Mouse (Mus musculus) Patski (cell line): Measurements from ENCODE around the gene Acin1. TPM values are rescaled to one million over a fixed set of nuclear protein-coding genes. Genes with fewer than 3 reads are reported as not detected.
"Not testable (repeated sequence)": the region's sequence is repeated elsewhere in the genome, so short reads cannot be mapped to it uniquely, and the experiment has no call there.

ENCODE experiments used
- ATAC-seq: fragments of 100-300 bp; one replicate; pipeline ENCODE4 v1.8.0; 2021
- CTCF ChIA-PET: fragments of 350-600 bp; sonication (Branson Sonifier 250); formaldehyde crosslinking; loops from one replicate; lab custom pipeline; 2022; ENCODE audit warnings: inconsistent platforms; lab: Charles Lee
- POLR2A ChIA-PET: fragments of 350-600 bp; sonication (Branson Sonifier 250); formaldehyde crosslinking; loops from one replicate; lab custom pipeline; 2022; ENCODE audit warnings: antibody characterized with exemption, inconsistent platforms; lab: Charles Lee
- DNase-seq: peaks from one replicate; pipeline ENCODE4 v3.0.0-alpha.2; 2011; ENCODE audit warnings: low read depth, low spot score
- H3K27me3 ChIP-seq: fragments of 371-371 bp; one replicate; pipeline ENCODE4 v1.5.1; 2021
- CTCF ChIP-seq: fragments of 100-300 bp; IDR thresholded peaks from one replicate; pipeline ENCODE4 v1.5.1; 2021
- in situ Hi-C: fragments of 300-500 bp; cut with MboI; formaldehyde crosslinking; loops from 3 replicates; pipeline ENCODE4 v1.11.1; 2018; ENCODE audit warnings: low pct_unique_long_range_greater_than_20kb, mixed read lengths
- polyA plus RNA-seq: library from polyadenylated mRNA; unstranded; gene quantifications from one replicate; pipeline ENCODE4 v1.2.3, GENCODE M21; 2021

The Acin1 gene
- polyA plus RNA-seq, 1 experiment from 2014 or later = 215 TPM

- ChIA-PET POLR2A (interaction anchor here (1.0 to 1.8 kb wide), 3 partner anchors 14 to 47 kb away, joined by 3 to 4 read pairs (median 4); no protein-coding TSS in a partner anchor), CTCF (interaction anchor here (1.0 to 4.6 kb wide), 4 partner anchors 8 to 89 kb away, joined by 3 to 18 read pairs (median 4); no protein-coding TSS in a partner anchor)
- ATAC-seq = peak; percentile 76
- in situ Hi-C loops = no loop called here
- no peak for DNase-seq
- H3K27me3 ChIP-seq = no peaks in the 10 kb centered on the region
- TF ChIP-seq CTCF = no peak
These were observed 68.8 kb downstream of the Acin1 start, which contains the start of gene Psmb5 for GRCm38 (mm10) chr14:54617897-54618365. Gene Psmb5 (minus strand): TSS chr14:54618022.

GRCm38 (mm10) chr14:54617152-54617896 lies 69.4 kb downstream of the Acin1 start:
- no peaks in the 10 kb centered on the region for H3K27me3 ChIP-seq
- no peak for DNase-seq
- ChIA-PET CTCF (interaction anchor here (0.8 to 4.6 kb wide), 5 partner anchors 9 to 89 kb away, joined by 3 to 18 read pairs (median 3); partner anchors contain the start of gene Haus4), POLR2A (interaction anchor here (1.1 to 1.8 kb wide), 2 partner anchors 13 to 41 kb away, joined by 4 read pairs; no protein-coding TSS in a partner anchor)
- no peak for TF ChIP-seq CTCF
- ATAC-seq = no peak
- in situ Hi-C loops = no loop called here

GRCm38 (mm10) chr14:54616226-54616825 lies 70.4 kb downstream of the Acin1 start:
- DNase-seq = no peak
- no peak for TF ChIP-seq CTCF
- CTCF ChIA-PET = interaction anchor here (0.6 to 1.3 kb wide), 4 partner anchors 23 to 88 kb away, joined by 3 read pairs; partner anchors contain the start of gene Haus4
- ATAC-seq = no peak
- in situ Hi-C loops = no loop called here
- POLR2A ChIA-PET = interaction anchor here (1.1 kb wide), 1 partner anchor 12 kb away, joined by 4 read pairs; no protein-coding TSS in a partner anchor
- H3K27me3 ChIP-seq = no peaks in the 10 kb centered on the region

GRCm38 (mm10) chr14:54614130-54614529 lies 72.6 kb downstream of the Acin1 start:
- ATAC-seq, H3K27me3 ChIP-seq, DNase-seq, in situ Hi-C loops, POLR2A ChIA-PET, CTCF ChIA-PET: not testable (repeated sequence)

- ChIA-PET CTCF (interaction anchor here (0.9 to 1.5 kb wide), 4 partner anchors 16 to 82 kb away, joined by 3 to 5 read pairs (median 4); partner anchors contain the start of gene Cdh24), POLR2A (no interaction called here)
- H3K27me3 ChIP-seq = no peaks in the 10 kb centered on the region
- ATAC-seq (no peak), DNase-seq (no peak)
- in situ Hi-C loops = no loop called here
- TF ChIP-seq CTCF = no peak
These were observed 76.1 kb downstream of the Acin1 start for GRCm38 (mm10) chr14:54610648-54611047.

GRCm38 (mm10) chr14:54609962-54610361 lies 76.8 kb downstream of the Acin1 start:
- ATAC-seq (no peak), DNase-seq (no peak)
- peak; percentile 81 for TF ChIP-seq CTCF
- ChIA-PET CTCF (interaction anchor here (0.9 to 1.5 kb wide), 5 partner anchors 15 to 41 kb away, joined by 3 to 5 read pairs (median 4); no protein-coding TSS in a partner anchor), POLR2A (no interaction called here)
- H3K27me3 ChIP-seq = no peaks in the 10 kb centered on the region
- in situ Hi-C loops = no loop called here

GRCm38 (mm10) chr14:54609245-54609644 lies 77.5 kb downstream of the Acin1 start:
- TF ChIP-seq CTCF = no peak
- ChIA-PET POLR2A (interaction anchor here (0.6 kb wide), 1 partner anchor 69 kb away, joined by 4 read pairs; no protein-coding TSS in a partner anchor), CTCF (interaction anchor here (0.9 to 1.3 kb wide), 5 partner anchors 15 to 40 kb away, joined by 3 to 5 read pairs (median 3); no protein-coding TSS in a partner anchor)
- in situ Hi-C loops = no loop called here
- no peak for DNase-seq
- H3K27me3 ChIP-seq = no peaks in the 10 kb centered on the region
- ATAC-seq = no peak

- CTCF ChIA-PET = interaction anchor here (1.6 kb wide), 1 partner anchor 79 kb away, joined by 4 read pairs; no protein-coding TSS in a partner anchor
- ATAC-seq = no peak
- no peaks in the 10 kb centered on the region for H3K27me3 ChIP-seq
- DNase-seq = no peak
- in situ Hi-C loops = no loop called here
- POLR2A ChIA-PET = no interaction called here
- TF ChIP-seq CTCF = no peak
These were observed 79.5 kb downstream of the Acin1 start for GRCm38 (mm10) chr14:54607226-54607625.

GRCm38 (mm10) chr14:54605752-54606321 lies 80.9 kb downstream of the Acin1 start, which contains the start of gene 4931414P19Rik:
Gene 4931414P19Rik (minus strand): TSS chr14:54605993.
- in situ Hi-C loops = no loop called here
- ChIA-PET CTCF (interaction anchor here (0.8 to 1.2 kb wide), 2 partner anchors 13 to 36 kb away, joined by 3 read pairs; no protein-coding TSS in a partner anchor), POLR2A (no interaction called here)
- ATAC-seq (no peak), DNase-seq (no peak)
- no peaks in the 10 kb centered on the region for H3K27me3 ChIP-seq
- TF ChIP-seq CTCF = no peak

- no peaks in the 10 kb centered on the region for H3K27me3 ChIP-seq
- in situ Hi-C loops = no loop called here
- DNase-seq (no peak), ATAC-seq (no peak)
- no peak for TF ChIP-seq CTCF
- ChIA-PET CTCF (no interaction called here), POLR2A (interaction anchor here (0.7 to 0.9 kb wide), 2 partner anchors 13 to 32 kb away, joined by 3 to 4 read pairs; no protein-coding TSS in a partner anchor)
These were observed 83.0 kb downstream of the Acin1 start for GRCm38 (mm10) chr14:54603686-54604085.
